Mouse (Mus musculus): ENCODE measurements at regions not wholly inside any gene's neighbourhood (a gene's known extent, or its start where the extent isn't known, plus 50 kb on each side); places are given as distances from the start of the nearest gene placed in this dataset.
A peak's percentile ranks its signal among the peaks of the same experiment; 100 is the strongest.

GRCm38 (mm10) chr7:74224378-74224777 is 210.9 kb upstream of the St8sia2 start:
- no peak for DNase-seq (ENCODE audit: low spot score)

GRCm38 (mm10) chr7:74200661-74201060 is 187.2 kb upstream of the St8sia2 start:
- DNase-seq (ENCODE audit: low spot score), result no peak

- no peak for DNase-seq (ENCODE audit: low spot score)
Observed at GRCm38 (mm10) chr7:74198796-74199195, 185.3 kb upstream of the St8sia2 start.

GRCm38 (mm10) chr7:74184661-74185060 is 171.2 kb upstream of the St8sia2 start:
- DNase-seq (ENCODE audit: low spot score), result no peak

GRCm38 (mm10) chr7:74174206-74174605 is 160.7 kb upstream of the St8sia2 start:
- no peak for DNase-seq (ENCODE audit: low spot score)

- DNase-seq (ENCODE audit: low spot score), result peak; percentile 2
Observed at GRCm38 (mm10) chr7:74173230-74173612, 159.7 kb upstream of the St8sia2 start.

- DNase-seq (ENCODE audit: low spot score), result peak; percentile 10
Observed at GRCm38 (mm10) chr7:74172504-74173229, 159.2 kb upstream of the St8sia2 start.

- DNase-seq (ENCODE audit: low spot score), result no peak
Observed at GRCm38 (mm10) chr7:74151590-74151989, 138.1 kb upstream of the St8sia2 start.

GRCm38 (mm10) chr7:74143236-74143635 is 129.7 kb upstream of the St8sia2 start:
- no peak for DNase-seq (ENCODE audit: low spot score)

- no peak for DNase-seq (ENCODE audit: low spot score)
Observed at GRCm38 (mm10) chr7:74138169-74138568, 124.7 kb upstream of the St8sia2 start.

- DNase-seq (ENCODE audit: low spot score), result no peak
Observed at GRCm38 (mm10) chr7:74130206-74130836, 116.8 kb upstream of the St8sia2 start.

- DNase-seq (ENCODE audit: low spot score), result no peak
Observed at GRCm38 (mm10) chr7:74112071-74112470, 98.6 kb upstream of the St8sia2 start.

- DNase-seq (ENCODE audit: low spot score), result no peak
Observed at GRCm38 (mm10) chr7:74108347-74108746, 94.9 kb upstream of the St8sia2 start.

GRCm38 (mm10) chr7:74107176-74107928 is 93.9 kb upstream of the St8sia2 start:
- no peak for DNase-seq (ENCODE audit: low spot score)

- DNase-seq (ENCODE audit: low spot score), result no peak
Observed at GRCm38 (mm10) chr7:74091402-74092025, 78.0 kb upstream of the St8sia2 start.

- DNase-seq (ENCODE audit: low spot score), result no peak
Observed at GRCm38 (mm10) chr7:74080846-74081235, 67.4 kb upstream of the St8sia2 start.

- DNase-seq (ENCODE audit: low spot score), result no peak
Observed at GRCm38 (mm10) chr7:74080079-74080845, 66.8 kb upstream of the St8sia2 start.

- no peak for DNase-seq (ENCODE audit: low spot score)
Observed at GRCm38 (mm10) chr7:74072632-74073031, 59.1 kb upstream of the St8sia2 start.

GRCm38 (mm10) chr7:74070836-74071235 is 57.3 kb upstream of the St8sia2 start:
- no peak for DNase-seq (ENCODE audit: low spot score)

- no peak for DNase-seq (ENCODE audit: low spot score)
Observed at GRCm38 (mm10) chr7:74065449-74066099, 52.1 kb upstream of the St8sia2 start.
